Mouse (Mus musculus) forebrain, embryonic 12.5 days (tissue): ENCODE measurements around the gene St8sia1. TPM values are rescaled to one million over a fixed set of nuclear protein-coding genes. Genes with fewer than 3 reads are reported as not detected.

Experiments used
- ATAC-seq: fragments of 200-750 bp; cut with Nextera tagmentation; 2 replicates; pipeline ENCODE4 v1.8.0; 2017; ENCODE audit warnings: moderate TSS enrichment; ENCODE audit not compliant: low FRiP score
- H3K27ac ChIP-seq: fragments of 300-500 bp; sonication (generic); 2 replicates; pipeline ENCODE4 v1.5.1; 2016; ENCODE audit warnings: mild to moderate bottlenecking
- H3K27me3 ChIP-seq: fragments of 300-500 bp; sonication (generic); 2 replicates; pipeline ENCODE4 v1.6.1; 2016; ENCODE audit warnings: mild to moderate bottlenecking
- H3K36me3 ChIP-seq: fragments of 300-500 bp; sonication (generic); replicated peaks from 2 replicates; pipeline ENCODE4 v1.6.1; 2016; ENCODE audit warnings: mild to moderate bottlenecking
- H3K4me1 ChIP-seq: fragments of 300-500 bp; sonication (generic); 2 replicates; pipeline ENCODE4 v1.6.1; 2016
- H3K4me2 ChIP-seq: fragments of 300-500 bp; sonication (generic); 2 replicates; pipeline ENCODE4 v1.6.1; 2016; ENCODE audit warnings: mild to moderate bottlenecking, moderate library complexity
- H3K4me3 ChIP-seq: fragments of 300-500 bp; sonication (generic); replicated peaks from 2 replicates; pipeline ENCODE4 v1.5.1; 2016; ENCODE audit warnings: mild to moderate bottlenecking
- H3K9ac ChIP-seq: fragments of 300-500 bp; sonication (generic); 2 replicates; pipeline ENCODE4 v1.6.1; 2016; ENCODE audit warnings: mild to moderate bottlenecking
- H3K9me3 ChIP-seq: fragments of 300-500 bp; sonication (generic); 2 replicates; pipeline ENCODE4 v1.6.1; 2016
- WGBS: fragments of 180-500 bp; shearing (Covaris S2); methylation state at CpG from one replicate; pipeline ENCODE4 v1.1.7; 2016; 5-methylcytosine and 5-hydroxymethylcytosine counted together
- polyA plus RNA-seq: library from polyadenylated mRNA; unstranded; fragments of >200 nt; fragmentation: Nextera tagmentation; extraction: Ambion mirVana; gene quantifications from 2 replicates; pipeline ENCODE4 v1.2.1, GENCODE M21; 2016

St8sia1 gene
- polyA plus RNA-seq, 1 experiment from 2014 or later, result 6.3 TPM

- Histone ChIP-seq H3K4me2 (no peak overlapping the region), H3K27ac (no peak overlapping the region), H3K9ac (no peak overlapping the region), H3K36me3 (no peaks in the 10 kb centered on the region), H3K4me3 (no peak overlapping the region), H3K4me1 (peaks cover 20% of the 10 kb centered on the region), H3K9me3 (no peaks in the 10 kb centered on the region), H3K27me3 (0 out of 2 replicates have a peak, but pooled peaks cover 5% of the 10 kb centered on the region)
- ATAC-seq, result no peak
- 98% methylated on average over 6 of the region's 6 CpGs for WGBS
Measured at GRCm38 (mm10) chr6:142865199-142865598, 99.1 kb downstream of the St8sia1 start.

DNA sequence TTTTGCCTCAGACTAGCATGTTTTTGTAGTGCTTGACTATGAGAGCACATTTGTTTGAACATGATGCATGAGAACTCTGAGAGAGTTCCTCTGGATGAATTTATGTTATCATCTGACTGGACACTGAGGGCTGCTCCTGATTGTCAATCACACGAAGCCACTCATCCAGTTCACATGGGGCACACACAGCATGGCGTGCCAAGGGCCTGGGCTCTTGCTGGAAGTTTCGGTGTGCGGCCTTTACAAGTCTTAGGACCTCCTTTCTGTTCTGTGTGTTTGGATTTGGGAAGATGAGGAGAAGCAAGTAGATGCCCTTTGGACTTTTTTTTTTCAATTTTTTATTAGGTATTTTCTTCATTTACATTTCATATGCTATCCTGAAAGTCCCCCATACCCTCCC lies 100.4 kb downstream of the St8sia1 start:
- Histone ChIP-seq H3K9ac (no peak overlapping the region), H3K4me3 (no peak overlapping the region), H3K36me3 (no peaks in the 10 kb centered on the region), H3K27ac (no peak overlapping the region), H3K4me1 (peaks cover 20% of the 10 kb centered on the region), H3K4me2 (no peak overlapping the region), H3K27me3 (no peaks in the 10 kb centered on the region), H3K9me3 (no peaks in the 10 kb centered on the region)
- no peak for ATAC-seq
- WGBS, result 92% methylated on average over 4 of the region's 4 CpGs

DNA sequence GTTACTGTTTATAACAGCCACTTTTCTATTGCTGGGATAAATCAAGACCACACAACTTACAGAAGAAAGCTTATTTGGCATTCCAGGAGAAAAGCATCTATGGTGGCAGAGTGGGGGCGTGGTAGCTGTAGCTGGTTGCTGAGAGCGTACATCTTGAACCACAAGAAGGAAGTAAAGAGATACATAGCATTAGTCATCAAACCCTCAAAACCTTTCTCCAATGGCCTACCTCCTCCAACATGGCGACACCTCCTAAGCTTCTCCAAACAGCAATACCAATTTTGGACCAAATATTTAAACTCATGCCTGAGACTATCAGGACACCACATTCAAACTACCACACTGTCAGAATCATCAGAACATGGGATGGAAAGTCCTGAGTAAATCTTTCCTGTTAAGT lies 102.0 kb downstream of the St8sia1 start:
- peaks cover 9% of the 10 kb centered on the region for H3K4me1 ChIP-seq
- no peak overlapping the region for H3K27ac ChIP-seq
- no peak overlapping the region for H3K4me3 ChIP-seq
- H3K27me3 ChIP-seq, result no peaks in the 10 kb centered on the region
- H3K36me3 ChIP-seq, result no peaks in the 10 kb centered on the region
- 96% methylated on average over 3 of the region's 3 CpGs for whole genome bisulfite sequencing
- no peaks in the 10 kb centered on the region for H3K9me3 ChIP-seq
- H3K4me2 ChIP-seq, result no peak overlapping the region
- no peak for ATAC-seq
- H3K9ac ChIP-seq, result no peak overlapping the region

DNA sequence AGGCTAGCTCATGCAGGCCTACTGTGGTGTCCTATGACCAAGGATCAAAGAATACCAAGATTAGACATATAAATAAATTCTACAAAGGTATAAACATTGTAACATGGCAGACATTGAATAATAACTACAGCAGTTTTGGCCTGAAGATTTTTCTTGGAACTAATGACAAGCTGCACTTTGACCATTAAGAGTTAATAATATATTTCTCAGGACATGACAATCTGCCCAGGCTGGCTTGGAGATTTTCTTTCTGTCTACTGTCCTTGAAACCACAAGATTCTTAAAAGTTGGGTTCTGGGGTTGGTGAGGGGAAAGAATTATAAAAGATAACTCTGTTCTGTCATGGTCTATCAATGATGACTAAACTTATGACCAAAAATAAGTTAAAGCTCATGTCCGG lies 103.9 kb downstream of the St8sia1 start:
- no peaks in the 10 kb centered on the region for H3K36me3 ChIP-seq
- no peaks in the 10 kb centered on the region for H3K9me3 ChIP-seq
- H3K9ac ChIP-seq, result no peak overlapping the region
- H3K27ac ChIP-seq, result no peak overlapping the region
- H3K4me1 ChIP-seq, result peaks cover 9% of the 10 kb centered on the region
- H3K4me3 ChIP-seq, result no peak overlapping the region
- H3K27me3 ChIP-seq, result no peaks in the 10 kb centered on the region
- no peak for ATAC-seq
- H3K4me2 ChIP-seq, result no peak overlapping the region
- WGBS, result 100% methylated on average over 1 of the region's 1 CpGs

DNA sequence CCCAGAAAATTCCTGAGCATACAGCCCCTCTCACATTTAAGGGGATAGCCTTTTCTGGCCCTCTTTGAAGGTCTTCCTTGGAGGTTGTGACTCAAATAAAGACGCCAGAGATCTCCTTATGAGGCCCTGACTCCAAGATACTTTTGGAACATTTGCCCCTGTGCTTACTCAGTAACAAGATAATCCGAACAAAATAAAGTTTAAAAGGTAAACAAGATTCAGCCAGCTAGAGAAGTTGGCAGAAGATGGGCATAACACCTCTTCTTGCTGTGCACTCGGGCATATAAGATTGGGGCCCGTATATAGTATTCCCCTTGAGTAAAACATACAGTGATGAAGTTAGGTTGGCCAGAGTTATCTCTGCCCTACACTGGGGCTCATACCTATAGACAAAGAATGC lies 104.3 kb downstream of the St8sia1 start:
- 90% methylated on average over 4 of the region's 4 CpGs for WGBS
- Histone ChIP-seq H3K9ac (no peak overlapping the region), H3K4me1 (peaks cover 9% of the 10 kb centered on the region), H3K9me3 (no peaks in the 10 kb centered on the region), H3K27me3 (no peaks in the 10 kb centered on the region), H3K4me2 (no peak overlapping the region), H3K4me3 (no peak overlapping the region), H3K27ac (no peak overlapping the region), H3K36me3 (no peaks in the 10 kb centered on the region)
- ATAC-seq, result no peak

GRCm38 (mm10) chr6:142858937-142859336 lies 105.3 kb downstream of the St8sia1 start:
- Histone ChIP-seq H3K4me3 (no peak overlapping the region), H3K9me3 (no peaks in the 10 kb centered on the region), H3K27ac (no peak overlapping the region), H3K4me2 (no peak overlapping the region), H3K9ac (no peak overlapping the region), H3K27me3 (no peaks in the 10 kb centered on the region), H3K36me3 (no peaks in the 10 kb centered on the region), H3K4me1 (peaks cover 9% of the 10 kb centered on the region)
- WGBS, result 86% methylated on average over 2 of the region's 2 CpGs
- no peak for ATAC-seq

DNA sequence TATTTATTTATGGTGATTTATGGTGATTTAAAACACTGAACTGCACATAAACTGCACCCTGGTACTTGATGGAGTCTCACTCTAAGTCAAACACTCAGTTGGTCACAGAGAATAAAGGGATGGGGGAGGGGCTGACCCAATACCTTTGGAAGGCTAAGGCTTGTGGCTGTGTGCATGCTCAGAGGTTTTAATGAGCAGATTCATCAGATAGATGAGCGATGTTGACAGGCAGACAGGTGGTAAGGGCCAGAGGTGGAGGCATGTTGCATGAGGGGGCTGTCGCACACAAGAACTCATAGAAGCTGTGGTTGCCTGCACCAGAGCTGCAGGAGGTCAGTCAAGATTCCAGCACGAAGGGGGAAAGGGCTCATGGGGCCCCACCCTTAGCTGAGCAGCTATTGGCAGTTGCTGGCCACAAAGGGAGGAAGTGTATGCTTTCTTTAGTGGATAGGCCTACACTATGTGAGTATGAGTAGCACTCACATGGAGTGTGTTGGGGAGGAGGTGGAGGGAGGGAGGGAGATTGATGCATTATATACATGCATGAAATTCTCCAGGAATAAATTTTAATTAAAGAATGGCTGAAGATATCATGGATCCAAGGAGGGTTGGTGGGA lies 107.9 kb downstream of the St8sia1 start:
- Histone ChIP-seq H3K9me3 (no peaks in the 10 kb centered on the region), H3K27ac (0 out of 2 replicates have a peak overlapping the region, but pooled peaks have one; percentile 11), H3K4me2 (no peak overlapping the region), H3K27me3 (no peaks in the 10 kb centered on the region), H3K36me3 (no peaks in the 10 kb centered on the region), H3K9ac (no peak overlapping the region), H3K4me1 (peaks cover 9% of the 10 kb centered on the region), H3K4me3 (no peak overlapping the region)
- 54% methylated on average over 3 of the region's 3 CpGs for WGBS
- ATAC-seq, result peak; percentile 45; the same call in 1 of the 2 replicates

DNA sequence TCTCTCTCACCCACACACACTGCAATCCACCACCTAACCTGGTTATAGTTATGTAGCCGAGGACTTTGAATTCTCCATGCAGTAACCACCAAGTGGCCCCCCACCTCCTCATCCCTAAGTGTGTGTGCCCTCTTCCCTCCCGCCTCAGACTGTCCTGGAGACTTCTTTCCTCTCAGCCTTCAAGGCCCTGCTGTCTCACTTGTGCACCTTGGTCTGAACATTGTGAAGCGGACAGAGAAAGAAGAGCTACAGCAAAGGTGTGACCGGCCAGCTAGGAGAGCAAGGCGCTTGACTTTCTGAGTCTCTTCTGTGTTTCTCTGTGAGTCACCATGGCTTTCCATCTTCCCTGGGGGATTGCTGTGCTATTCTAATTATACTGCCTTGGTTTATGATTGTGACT lies 108.5 kb downstream of the St8sia1 start:
- Histone ChIP-seq H3K27me3 (no peaks in the 10 kb centered on the region), H3K4me2 (no peak overlapping the region), H3K9ac (no peak overlapping the region), H3K36me3 (no peaks in the 10 kb centered on the region), H3K27ac (no peak overlapping the region), H3K4me3 (no peak overlapping the region), H3K9me3 (no peaks in the 10 kb centered on the region), H3K4me1 (peaks cover 9% of the 10 kb centered on the region)
- ATAC-seq, result peak; percentile 25; the same call in 1 of the 2 replicates
- WGBS, result 86% methylated on average over 5 of the region's 5 CpGs

- peaks cover 9% of the 10 kb centered on the region for H3K4me1 ChIP-seq
- no peaks in the 10 kb centered on the region for H3K36me3 ChIP-seq
- H3K4me3 ChIP-seq, result no peak overlapping the region
- no peaks in the 10 kb centered on the region for H3K9me3 ChIP-seq
- H3K27ac ChIP-seq, result no peak overlapping the region
- no peak for ATAC-seq
- H3K27me3 ChIP-seq, result no peaks in the 10 kb centered on the region
- H3K4me2 ChIP-seq, result no peak overlapping the region
- no peak overlapping the region for H3K9ac ChIP-seq
- WGBS, result 88% methylated on average over 6 of the region's 6 CpGs
Measured at GRCm38 (mm10) chr6:142852419-142853377, 111.6 kb downstream of the St8sia1 start.

DNA sequence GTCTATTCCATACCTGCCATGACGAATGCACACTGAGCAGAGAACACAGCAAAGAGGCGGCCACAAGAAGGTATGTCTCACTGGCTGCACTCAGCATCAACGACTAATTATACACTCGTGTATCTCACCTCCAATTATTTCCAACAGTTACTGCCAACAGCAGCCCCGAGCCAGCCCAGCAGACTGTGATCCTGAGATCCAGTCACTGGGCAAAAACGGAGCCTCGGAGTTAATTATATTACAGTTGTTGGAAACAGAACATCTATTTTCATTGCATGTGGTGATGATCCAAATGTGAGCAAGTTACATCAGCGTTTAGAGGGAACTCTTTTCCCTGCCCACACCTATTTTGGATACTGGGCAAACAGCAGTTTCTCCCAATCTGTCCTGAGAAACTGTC lies 113.8 kb downstream of the St8sia1 start:
- WGBS, result 79% methylated on average over 8 of the region's 8 CpGs
- H3K9me3 ChIP-seq, result no peaks in the 10 kb centered on the region
- no peak overlapping the region for H3K9ac ChIP-seq
- H3K36me3 ChIP-seq, result no peaks in the 10 kb centered on the region
- no peak overlapping the region for H3K4me3 ChIP-seq
- H3K4me1 ChIP-seq, result no peaks in the 10 kb centered on the region
- no peaks in the 10 kb centered on the region for H3K27me3 ChIP-seq
- no peak for ATAC-seq
- H3K4me2 ChIP-seq, result no peak overlapping the region
- H3K27ac ChIP-seq, result no peak overlapping the region

DNA sequence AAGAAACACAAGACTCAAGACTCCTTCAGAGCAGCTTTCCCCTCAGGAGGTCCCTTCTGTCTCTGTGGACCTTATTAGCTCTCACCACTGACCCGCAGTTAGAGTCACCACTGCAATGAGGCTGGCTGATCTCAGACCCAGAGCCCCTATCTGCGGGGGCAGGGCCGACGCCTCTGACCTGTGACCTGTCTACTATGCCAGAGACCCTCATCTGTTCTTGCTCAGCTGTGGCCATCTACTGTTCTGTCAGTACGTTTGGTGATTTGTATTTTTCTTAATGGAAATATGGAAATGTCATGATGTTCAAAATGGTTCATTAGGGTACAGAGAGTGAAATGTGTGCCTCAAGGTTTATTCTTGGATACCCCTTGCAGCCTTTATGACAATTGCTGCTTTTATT lies 114.9 kb downstream of the St8sia1 start:
- 62% methylated on average over 5 of the region's 5 CpGs for WGBS
- no peak for ATAC-seq
- H3K9ac ChIP-seq, result no peak overlapping the region
- H3K27ac ChIP-seq, result no peak overlapping the region
- H3K4me3 ChIP-seq, result no peak overlapping the region
- no peaks in the 10 kb centered on the region for H3K36me3 ChIP-seq
- no peaks in the 10 kb centered on the region for H3K9me3 ChIP-seq
- no peaks in the 10 kb centered on the region for H3K27me3 ChIP-seq
- H3K4me1 ChIP-seq, result no peaks in the 10 kb centered on the region
- no peak overlapping the region for H3K4me2 ChIP-seq

GRCm38 (mm10) chr6:142847914-142848674 lies 116.2 kb downstream of the St8sia1 start:
- Histone ChIP-seq H3K4me2 (no peak overlapping the region), H3K4me3 (no peak overlapping the region), H3K36me3 (no peaks in the 10 kb centered on the region), H3K27me3 (no peaks in the 10 kb centered on the region), H3K27ac (no peak overlapping the region), H3K9ac (no peak overlapping the region), H3K9me3 (no peaks in the 10 kb centered on the region), H3K4me1 (no peaks in the 10 kb centered on the region)
- ATAC-seq, result no peak
- 83% methylated on average over 8 of the region's 8 CpGs for WGBS
